In the genomic region with DNA sequence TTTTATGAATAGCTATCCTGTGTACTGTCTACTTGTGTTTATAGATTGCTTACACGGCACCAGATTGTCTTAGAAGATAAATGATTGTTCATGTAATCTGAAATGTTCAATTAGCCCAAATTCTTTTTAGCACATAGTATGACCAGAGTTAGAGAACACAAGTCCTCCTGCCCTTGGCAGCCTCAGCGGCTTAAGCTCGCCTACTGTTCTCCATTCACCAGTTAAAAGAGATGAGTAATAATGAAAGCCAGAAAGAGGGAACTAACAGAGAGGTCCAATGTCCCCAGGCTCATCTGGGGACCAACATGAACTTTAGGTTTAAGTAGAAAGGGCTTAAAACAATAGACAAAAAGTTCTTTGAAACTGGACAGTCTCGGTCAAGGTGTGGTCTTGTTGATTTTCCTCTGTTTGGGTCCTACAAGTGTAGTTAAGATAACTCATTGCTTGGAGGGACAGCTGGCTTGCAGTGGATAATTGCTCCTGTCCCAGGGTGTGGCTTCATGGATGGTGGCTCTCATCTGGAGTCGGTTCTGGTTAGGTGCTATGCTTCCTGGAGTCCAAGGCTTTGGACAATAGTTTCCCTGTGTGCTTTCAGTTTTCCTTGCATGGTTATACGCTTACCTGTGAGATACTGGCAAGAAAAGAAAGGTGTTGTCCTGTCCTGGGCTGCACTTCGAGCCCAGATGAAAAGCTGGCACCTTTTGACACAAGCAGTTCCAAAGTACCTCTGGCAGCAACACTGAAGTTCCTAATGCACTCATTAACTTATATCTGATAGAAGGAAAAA, we compare ENCODE assay signal across 24 mouse cellular contexts. TPM values are rescaled to one million over a fixed set of nuclear protein-coding genes. Genes with fewer than 3 reads are reported as not detected.
DNase-seq lines count a peak whose midpoint lies in the region; ATAC-seq lines count a peak whose summit lies in the region.
"Had no signal": no experiment of that assay in that cellular context is flagged by ENCODE, and none has a peak within 500 bp of the region (broad histone marks: within the 10 kb centered on the region; RNA-seq: fewer than 3 reads in every experiment).

No protein-coding gene starts in this region.

- H3K4me1 ChIP-seq in brown adipose tissue, adult 24 weeks (ENCODE audit: control insufficient read depth, insufficient read depth, insufficient read length, low read length), result no peaks in the 10 kb centered on the region
- H3K4me1 ChIP-seq: heart, embryonic 13.5 days; neural tube, embryonic 13.5 days had no signal

- H3K27me3 ChIP-seq in splenic B cell, adult 2 months (ENCODE audit: control insufficient read depth, insufficient read depth, low read length, poor library complexity, severe bottlenecking), result no peaks in the 10 kb centered on the region
- H3K27me3 ChIP-seq: heart, embryonic 13.5 days; neural tube, embryonic 13.5 days had no signal

- H3K4me3 ChIP-seq in brown adipose tissue, adult 24 weeks (ENCODE audit: insufficient read depth, low read depth, low read length), result no peak overlapping the region
- H3K4me3 ChIP-seq: heart, embryonic 13.5 days; left cerebral cortex, adult 2 months; neural tube, embryonic 13.5 days had no signal

- peak; percentile 12 for DNase-seq in layer of hippocampus, adult 9-11 months
- DNase-seq in layer of hippocampus, adult 18-20 months (ENCODE audit: low spot score in 2 of 2), result no peak
- DNase-seq in large intestine, adult 2 months (ENCODE audit: low read depth, low spot score), result peak; percentile 76
- DNase-seq in splenic B cell, adult 2 months (ENCODE audit: low read depth, low spot score), result peak; percentile 75
- DNase-seq in cerebellum, adult 9-11 months, result no peak
- DNase-seq: cerebellum, postnatal 10 days; gastrocnemius, postnatal 36 days; kidney, adult 18-20 months; kidney, postnatal 14 days; left cerebral cortex, postnatal 4 days; lung, adult 18-20 months; right cerebral cortex, postnatal 25 days; thymus, postnatal 14 days had no signal

- WGBS in large intestine, adult 2 months, result 22% methylated on average over 7 of the region's 7 CpGs

- H3K27ac ChIP-seq in brown adipose tissue, adult 24 weeks (replicated peaks; ENCODE audit: low read depth, low read length), result peak overlapping the region; percentile 77
- H3K27ac ChIP-seq: heart, embryonic 13.5 days; left cerebral cortex, adult 2 months; neural tube, embryonic 13.5 days had no signal

- no peak for ATAC-seq in CD4-positive, CD25-positive, alpha-beta regulatory T cell, adult 4 months
- ATAC-seq: forebrain, embryonic 16.5 days; hindbrain, embryonic 16.5 days had no signal

- no peaks in the 10 kb centered on the region for H3K36me3 ChIP-seq in splenic B cell, adult 2 months (ENCODE audit: control insufficient read depth, insufficient read depth, low read length, poor library complexity, severe bottlenecking)
- H3K36me3 ChIP-seq: heart, embryonic 13.5 days; neural tube, embryonic 13.5 days had no signal

RNA-seq across cellular contexts. Expression of a gene that starts 3.0 kb away (rescaled TPM):
- 1 to 10 TPM; 2.8 to 2.9 TPM for total RNA-seq in layer of hippocampus, adult 18-20 months (2021)
- polyA plus RNA-seq in brown adipose tissue, adult 24 weeks (2012; ENCODE audit: insufficient read depth, insufficient read length, missing spikeins), result 21.1 and 56.5 TPM in 2 replicates
- 122 and 165 TPM in 2 replicates for polyA plus RNA-seq in large intestine, adult 2 months (2012; rRNA removed)
- not detected for polyA plus RNA-seq in CD4-positive, CD25-positive, alpha-beta regulatory T cell, adult 4 months (2017; shearing (Covaris generic))

RNA-seq across cellular contexts. Expression of a gene that starts 17.4 kb away (rescaled TPM):
- total RNA-seq in layer of hippocampus, adult 18-20 months (2021), result 1 to 10 TPM; 2.4 to 5.0 TPM
- polyA plus RNA-seq in brown adipose tissue, adult 24 weeks (2012; ENCODE audit: insufficient read depth, insufficient read length, missing spikeins), result 11.4 and 13.7 TPM in 2 replicates
- 9.1 and 16.9 TPM in 2 replicates for polyA plus RNA-seq in large intestine, adult 2 months (2012; rRNA removed)
- not detected for polyA plus RNA-seq in CD4-positive, CD25-positive, alpha-beta regulatory T cell, adult 4 months (2017; shearing (Covaris generic))

RNA-seq across cellular contexts. Expression of a gene that starts 49.6 kb away (rescaled TPM):
- total RNA-seq in layer of hippocampus, adult 18-20 months (2021), result not detected
- not detected in 2 replicates for polyA plus RNA-seq in brown adipose tissue, adult 24 weeks (2012; ENCODE audit: insufficient read depth, insufficient read length, missing spikeins)
- polyA plus RNA-seq in large intestine, adult 2 months (2012; rRNA removed), result not detected in 2 replicates
- not detected for polyA plus RNA-seq in CD4-positive, CD25-positive, alpha-beta regulatory T cell, adult 4 months (2017; shearing (Covaris generic))
- total RNA-seq: gastrocnemius, postnatal 36 days; heart, postnatal 25 days; left cerebral cortex, adult 2 months; left cerebral cortex, postnatal 4 days had no signal
- polyA plus RNA-seq: embryonic facial prominence, embryonic 14.5 days; forebrain, embryonic 16.5 days; heart, embryonic 13.5 days; hindbrain, embryonic 16.5 days; liver, embryonic 11.5 days; midbrain, embryonic 11.5 days; neural tube, embryonic 13.5 days had no signal

RNA-seq across cellular contexts. Expression of a gene that starts 53.3 kb away (rescaled TPM):
- not detected for total RNA-seq in layer of hippocampus, adult 18-20 months (2021)
- polyA plus RNA-seq in brown adipose tissue, adult 24 weeks (2012; ENCODE audit: insufficient read depth, insufficient read length, missing spikeins), result 1.5 and 4.1 TPM in 2 replicates
- polyA plus RNA-seq in large intestine, adult 2 months (2012; rRNA removed), result 2.1 and 2.5 TPM in 2 replicates
- not detected for polyA plus RNA-seq in CD4-positive, CD25-positive, alpha-beta regulatory T cell, adult 4 months (2017; shearing (Covaris generic))
- total RNA-seq: gastrocnemius, postnatal 36 days; left cerebral cortex, adult 2 months had no signal

Comparison
In these comparisons a context has a peak if more than half of its experiments do, and no peak if none do; other contexts are left out.
1. DNase-seq: peak in layer of hippocampus, adult 9-11 months (single experiment), large intestine, adult 2 months (single experiment) and splenic B cell, adult 2 months (single experiment); none in layer of hippocampus, adult 18-20 months (0 of 2) and cerebellum, adult 9-11 months (single experiment).
2. RNA of a gene that starts 3.0 kb away (polyA plus RNA-seq): 122 to 165 TPM in large intestine, adult 2 months and 21.1 to 56.5 TPM in brown adipose tissue, adult 24 weeks; not detected in CD4-positive, CD25-positive, alpha-beta regulatory T cell, adult 4 months; every median in the first group is over 10 times any median in the second.